ENCODE assay signal across 8 mouse cellular contexts in the genomic region with DNA sequence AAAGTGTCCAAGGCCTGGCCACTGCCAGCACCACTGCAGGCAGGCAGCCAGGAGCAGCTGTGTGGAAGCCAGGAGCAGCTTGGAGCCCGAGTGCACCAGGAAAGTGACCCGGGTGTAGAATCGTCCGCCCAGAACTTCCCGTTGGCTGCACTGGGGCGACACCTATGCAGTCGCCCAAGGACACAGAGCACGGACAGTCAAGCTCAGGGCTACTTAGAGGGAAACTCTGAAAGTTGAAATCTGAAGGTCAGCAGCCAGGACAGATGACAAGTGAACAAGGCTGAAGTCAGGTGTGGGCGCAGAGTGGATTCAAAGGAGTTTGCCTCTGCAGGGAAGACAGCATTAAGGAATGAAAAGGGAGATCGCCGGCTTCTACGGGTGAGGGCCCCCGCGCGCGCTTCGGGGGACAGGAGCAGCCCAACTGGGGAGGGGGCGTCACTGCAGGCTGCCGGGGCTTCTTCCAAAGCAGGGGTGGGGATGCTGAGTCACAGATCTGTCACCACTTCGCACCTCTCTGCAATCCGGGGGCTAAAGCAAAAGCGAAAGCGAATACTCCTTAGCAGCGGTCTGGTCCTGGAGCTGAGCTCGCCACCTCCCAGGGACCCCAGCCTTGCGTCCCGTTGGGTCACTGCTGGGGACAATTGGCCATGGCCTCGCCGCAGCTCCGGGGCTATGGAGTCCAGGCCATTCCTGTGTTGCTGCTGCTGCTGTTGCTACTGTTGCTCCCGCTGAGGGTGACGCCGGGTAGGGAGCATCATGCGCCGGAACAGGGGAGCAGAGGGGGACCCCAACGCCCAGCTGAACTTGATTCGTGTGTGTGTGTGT. TPM values are rescaled to one million over a fixed set of nuclear protein-coding genes. Genes with fewer than 3 reads are reported as not detected.
DNase-seq lines count a peak whose midpoint lies in the region; ATAC-seq and TF ChIP-seq lines count a peak whose summit lies in the region.

A gene (plus strand): TSS at position 90 of the 825 bp plus-strand sequence.

- in situ Hi-C loops in ES-E14 (cut with MboI; ENCODE audit: low sequenced_read_pairs in 2 of 2, unreplicated experiment in 2 of 2), result no loop called here

- H3K4me1 ChIP-seq in ES-E14 (ENCODE audit: control insufficient read depth in 2 of 2, insufficient read depth in 2 of 2, low read length in 2 of 2, poor library complexity in 1 of 2), result peaks cover 0 to 6% of the 10 kb centered on the region in 2 experiments; a peak in 2 of 4 replicates
- H3K4me1 ChIP-seq in cerebellum, adult 2 months (ENCODE audit: control insufficient read depth, insufficient read depth, low read length), result no peaks in the 10 kb centered on the region; the same call in 1 of the 2 replicates
- peaks cover 7% of the 10 kb centered on the region; the same call in 1 of the 2 replicates for H3K4me1 ChIP-seq in lung, embryonic 16.5 days (replicated peaks; ENCODE audit: control insufficient read depth, insufficient read depth, low read length)

- ATAC-seq in lung, embryonic 16.5 days (ENCODE audit: low read depth), result peak; percentile 82

- no peaks in the 10 kb centered on the region for H3K36me3 ChIP-seq in ES-E14 (ENCODE audit: control insufficient read depth, insufficient read depth, low read length, poor library complexity, severe bottlenecking)
- no peaks in the 10 kb centered on the region for H3K36me3 ChIP-seq in lung, embryonic 16.5 days (ENCODE audit: control insufficient read depth, insufficient read depth, low read length)

- H3K27ac ChIP-seq in ES-E14 (ENCODE audit: insufficient read depth, low read depth, low read length, poor library complexity, severe bottlenecking), result no peak within 1 kb of the TSS
- H3K27ac ChIP-seq in cerebellum, adult 2 months (ENCODE audit: insufficient read depth, low read length), result no peak within 1 kb of the TSS
- peak within 1 kb of the TSS; percentile 73 for H3K27ac ChIP-seq in layer of hippocampus, adult 2 months
- peak within 1 kb of the TSS; percentile 14; the same call in 1 of the 2 replicates for H3K27ac ChIP-seq in lung, embryonic 16.5 days (ENCODE audit: low read length)

- intact Hi-C loops in heart, postnatal 36 days (cut with DNase I), result loop anchor here (5.0 kb wide), 2 partner anchors 72 to 103 kb away; a partner anchor contains a TSS

- under 1% methylated on average over 37 of the region's 37 CpGs for WGBS in cerebellum, adult 2 months
- WGBS in lung, embryonic 16.5 days, result under 1% methylated on average over 37 of the region's 37 CpGs

- peak within 1 kb of the TSS; percentile 92 for H3K4me2 ChIP-seq in lung, embryonic 16.5 days (ENCODE audit: low read depth, low read length)

- no peak for DNase-seq in ES-E14 (ENCODE audit: low read depth, low spot score)
- peak; percentile 26 to 30 for DNase-seq in cerebellum, adult 2 months
- peak; percentile 23 for DNase-seq in forelimb bud, embryonic 11.5 days (ENCODE audit: low read depth, low spot score)
- DNase-seq in heart, postnatal 36 days, result peak; percentile 86 to 87
- DNase-seq in layer of hippocampus, adult 2 months (ENCODE audit: low spot score in 2 of 2), result peak; percentile 44 to 45
- peak; percentile 49 for DNase-seq in ovary, adult 18-20 months (ENCODE audit: low spot score)
- DNase-seq in thymus, postnatal 10 days (ENCODE audit: low spot score in 2 of 2), result peak; percentile 40 to 49

- no peak for TF ChIP-seq CTCF in cerebellum, adult 2 months (IDR thresholded peaks at IDR 0.05; ENCODE audit: borderline replicate concordance, insufficient read depth, low read depth, low read length)
- no peak for TF ChIP-seq CTCF in layer of hippocampus, adult 2 months (conservative IDR thresholded peaks at IDR 0.05)

- no peaks in the 10 kb centered on the region for H3K9me3 ChIP-seq in ES-E14 (ENCODE audit: control insufficient read depth, insufficient read depth, low read depth, low read length)
- H3K9me3 ChIP-seq in lung, embryonic 16.5 days (ENCODE audit: control insufficient read depth, low read length), result no peaks in the 10 kb centered on the region

- H3K4me3 ChIP-seq in ES-E14 (ENCODE audit: insufficient read depth in 1 of 2, low read depth in 1 of 2, low read length in 2 of 2, poor library complexity in 1 of 2, severe bottlenecking in 1 of 2), result peak within 1 kb of the TSS; percentile 60
- peak within 1 kb of the TSS; percentile 52 for H3K4me3 ChIP-seq in cerebellum, adult 2 months (replicated peaks; ENCODE audit: insufficient read depth, low read depth, low read length)
- peak within 1 kb of the TSS; percentile 86 for H3K4me3 ChIP-seq in layer of hippocampus, adult 2 months
- peak within 1 kb of the TSS; percentile 70 for H3K4me3 ChIP-seq in lung, embryonic 16.5 days (ENCODE audit: low read length)

- peak within 1 kb of the TSS; percentile 43; the same call in 1 of the 2 replicates for H3K9ac ChIP-seq in ES-E14 (ENCODE audit: insufficient read depth, low read depth, low read length, poor library complexity, severe bottlenecking)
- H3K9ac ChIP-seq in lung, embryonic 16.5 days (ENCODE audit: low read length), result peak within 1 kb of the TSS; percentile 69

- TF ChIP-seq POLR2A in cerebellum, adult 2 months (IDR thresholded peaks at IDR 0.05; ENCODE audit: borderline replicate concordance, insufficient read depth, low read length), result no peak

- no peaks in the 10 kb centered on the region; the same call in 1 of the 2 replicates for H3K27me3 ChIP-seq in cerebellum, adult 2 months (ENCODE audit: control insufficient read depth, insufficient read depth, low read length)
- H3K27me3 ChIP-seq in lung, embryonic 16.5 days (ENCODE audit: control insufficient read depth, insufficient read depth, low read depth, low read length), result no peaks in the 10 kb centered on the region

TF ChIP-seq in ES-E14, 5 proteins besides CTCF, POLR2A, EP300 and RAD21:
- TF ChIP-seq HCFC1 (IDR thresholded peaks at IDR 0.05; ENCODE audit: borderline replicate concordance, insufficient read depth, low read length) (no peak), CHD2 (IDR thresholded peaks at IDR 0.05; ENCODE audit: low read depth, low read length) (no peak), ZC3H11A (IDR thresholded peaks at IDR 0.05; ENCODE audit: borderline replicate concordance, low read depth, low read length) (no peak), ZNF384 (IDR thresholded peaks at IDR 0.05; ENCODE audit: low read depth, low read length) (no peak), MAFK (IDR thresholded peaks at IDR 0.05; ENCODE audit: insufficient read depth, low read depth, low read length) (no peak)
TF ChIP-seq in ES-E14: peak in this region for 0.

RNA-seq across cellular contexts. Expression of the gene that starts here (rescaled TPM):
- 0.90 and 2.4 TPM in 2 replicates for total RNA-seq in ES-E14 (2012; rRNA removed)
- 11.1 and 16.5 TPM in 2 replicates for polyA plus RNA-seq in cerebellum, adult 2 months (2012; rRNA removed)
- 10 to 100 TPM; 27.3 to 27.9 TPM for total RNA-seq in heart, postnatal 36 days (2021)
- total RNA-seq in layer of hippocampus, adult 2 months (2021), result 1 to 10 TPM; 6.2 to 8.0 TPM
- 3.8 and 5.4 TPM in 2 replicates for polyA plus RNA-seq in lung, embryonic 16.5 days (2015; fragmentation: Nextera tagmentation; extraction: Ambion mirVana)

Comparison
In these comparisons a context has a peak if more than half of its experiments do, and no peak if none do; other contexts are left out.
1. H3K27ac ChIP-seq: peak in layer of hippocampus, adult 2 months (single experiment) and lung, embryonic 16.5 days (single experiment); none in ES-E14 (single experiment) and cerebellum, adult 2 months (single experiment).
2. Peak in every context shown above with its lines, with median percentiles within 50 percentile points of each other: H3K4me3 ChIP-seq.